Comparison of ENCODE assay signal across 9 mouse cellular contexts in genomic region chr4:34522846-34523245, GRCm38 (mm10). TPM values are rescaled to one million over a fixed set of nuclear protein-coding genes. Genes with fewer than 3 reads are reported as not detected.
DNase-seq lines count a peak whose midpoint lies in the region; ATAC-seq and TF ChIP-seq lines count a peak whose summit lies in the region.
"Had no signal": no experiment of that assay in that cellular context is flagged by ENCODE, and none has a peak within 500 bp of the region (broad histone marks: within the 10 kb centered on the region; RNA-seq: fewer than 3 reads in every experiment).

No protein-coding gene starts in this region.

- H3K9ac ChIP-seq in intestine, embryonic 16.5 days (ENCODE audit: low read depth, low read length), result no peak overlapping the region
- H3K9ac ChIP-seq: liver, embryonic 13.5 days had no signal

- no peak overlapping the region for H3K27ac ChIP-seq in thymus, adult 2 months (ENCODE audit: control insufficient read depth, insufficient read depth, low read length)
- no peak overlapping the region for H3K27ac ChIP-seq in intestine, embryonic 16.5 days (ENCODE audit: low read length)
- no peak overlapping the region for H3K27ac ChIP-seq in forebrain, embryonic 10.5 days
- H3K27ac ChIP-seq: liver, embryonic 13.5 days had no signal

- no peaks in the 10 kb centered on the region for H3K27me3 ChIP-seq in thymus, adult 2 months (ENCODE audit: control insufficient read depth, insufficient read depth, low read length)
- no peaks in the 10 kb centered on the region for H3K27me3 ChIP-seq in intestine, embryonic 16.5 days (replicated peaks; ENCODE audit: control insufficient read depth, insufficient read depth, low read length)
- H3K27me3 ChIP-seq in forebrain, embryonic 10.5 days (ENCODE audit: poor library complexity, severe bottlenecking), result no peaks in the 10 kb centered on the region
- H3K27me3 ChIP-seq: liver, embryonic 13.5 days had no signal

- no peaks in the 10 kb centered on the region for H3K9me3 ChIP-seq in intestine, embryonic 16.5 days (ENCODE audit: control insufficient read depth, low read length)
- H3K9me3 ChIP-seq in forebrain, embryonic 10.5 days, result no peaks in the 10 kb centered on the region
- H3K9me3 ChIP-seq: liver, embryonic 13.5 days had no signal

- H3K4me2 ChIP-seq in intestine, embryonic 16.5 days (ENCODE audit: low read depth, low read length), result no peak overlapping the region
- H3K4me2 ChIP-seq: liver, embryonic 13.5 days had no signal

- peak; percentile 75 for DNase-seq in right cerebral cortex, adult 18-20 months
- no peak for DNase-seq in right cerebral cortex, postnatal 10 days (ENCODE audit: low spot score in 2 of 2)
- DNase-seq in adrenal gland, postnatal 36 days, result peak; percentile 65 to 68
- peak; percentile 55 for DNase-seq in gastrocnemius, postnatal 25 days
- DNase-seq in right cerebral cortex, postnatal 36 days (ENCODE audit: low spot score in 2 of 2), result peak; percentile 29 to 62
- no peak for DNase-seq in thymus, adult 2 months
- DNase-seq in forebrain, embryonic 10.5 days (ENCODE audit: extremely low spot score, low spot score), result no peak
- DNase-seq: liver, embryonic 13.5 days had no signal

- no peak for TF ChIP-seq POLR2A in thymus, adult 2 months (IDR thresholded peaks at IDR 0.05; ENCODE audit: control insufficient read depth, extremely low read depth, insufficient read depth, low read length, poor library complexity)

- H3K4me1 ChIP-seq in thymus, adult 2 months (replicated peaks; ENCODE audit: control insufficient read depth, insufficient read depth, low read length), result no peaks in the 10 kb centered on the region
- H3K4me1 ChIP-seq in intestine, embryonic 16.5 days (ENCODE audit: control insufficient read depth, insufficient read depth, low read length), result no peaks in the 10 kb centered on the region
- H3K4me1 ChIP-seq in forebrain, embryonic 10.5 days, result no peaks in the 10 kb centered on the region
- H3K4me1 ChIP-seq: liver, embryonic 13.5 days had no signal

- H3K36me3 ChIP-seq in thymus, adult 2 months (ENCODE audit: control insufficient read depth, insufficient read depth, low read length), result no peaks in the 10 kb centered on the region
- no peaks in the 10 kb centered on the region for H3K36me3 ChIP-seq in intestine, embryonic 16.5 days (ENCODE audit: control insufficient read depth, insufficient read depth, low read length)
- no peaks in the 10 kb centered on the region for H3K36me3 ChIP-seq in forebrain, embryonic 10.5 days (replicated peaks)
- H3K36me3 ChIP-seq: liver, embryonic 13.5 days had no signal

- 49% methylated on average over 3 of the region's 3 CpGs for WGBS in thymus, adult 2 months
- WGBS in intestine, embryonic 16.5 days, result 72% methylated on average over 3 of the region's 3 CpGs
- WGBS in forebrain, embryonic 10.5 days, result 86% methylated on average over 3 of the region's 3 CpGs

- ATAC-seq in intestine, embryonic 16.5 days, result no peak

- H3K4me3 ChIP-seq in thymus, adult 2 months (ENCODE audit: control insufficient read depth, insufficient read depth, low read length), result no peak overlapping the region
- no peak overlapping the region for H3K4me3 ChIP-seq in intestine, embryonic 16.5 days (ENCODE audit: low read length)
- no peak overlapping the region for H3K4me3 ChIP-seq in forebrain, embryonic 10.5 days
- H3K4me3 ChIP-seq: liver, embryonic 13.5 days had no signal

- TF ChIP-seq CTCF in thymus, adult 2 months (IDR thresholded peaks at IDR 0.05; ENCODE audit: borderline replicate concordance, control insufficient read depth, extremely low read depth, insufficient read depth, low read length, poor library complexity), result no peak

RNA-seq across cellular contexts. Expression of gene Akirin2, which starts 27.9 kb away (rescaled TPM):
- 10 to 100 TPM; 79.8 to 86.1 TPM for total RNA-seq in adrenal gland, postnatal 36 days (2021)
- total RNA-seq in gastrocnemius, postnatal 25 days (2021), result 10 to 100 TPM; 36.7 to 45.4 TPM
- polyA plus RNA-seq in thymus, adult 2 months (2012; rRNA removed), result 39.3 and 49.2 TPM in 2 replicates
- 9.2 and 14.0 TPM in 2 replicates for polyA plus RNA-seq in intestine, embryonic 16.5 days (2015; fragmentation: Nextera tagmentation; extraction: Ambion mirVana)
- 44.6 and 55.0 TPM in 2 replicates for polyA plus RNA-seq in forebrain, embryonic 10.5 days (2016; fragmentation: Nextera tagmentation; extraction: Ambion mirVana)

Comparison
In these comparisons a context has a peak if more than half of its experiments do, and no peak if none do; other contexts are left out.
1. DNase-seq: peak in right cerebral cortex, adult 18-20 months (single experiment), adrenal gland, postnatal 36 days (2 of 2), gastrocnemius, postnatal 25 days (single experiment) and right cerebral cortex, postnatal 36 days (2 of 2); none in right cerebral cortex, postnatal 10 days (0 of 2), thymus, adult 2 months (single experiment) and forebrain, embryonic 10.5 days (single experiment).